Mouse (Mus musculus) liver, embryonic 14.5 days (tissue): ENCODE measurements around the gene Eipr1.

Source experiments
- CTCF ChIP-seq: IDR thresholded peaks from 2 replicates; pipeline ENCODE4 v1.5.1; 2016; ENCODE audit warnings: antibody characterized with exemption, low read depth, control low read depth
- EP300 ChIP-seq: IDR thresholded peaks from 2 replicates; pipeline ENCODE4 v1.6.1; 2016; ENCODE audit warnings: antibody characterized with exemption, low read depth

DNA sequence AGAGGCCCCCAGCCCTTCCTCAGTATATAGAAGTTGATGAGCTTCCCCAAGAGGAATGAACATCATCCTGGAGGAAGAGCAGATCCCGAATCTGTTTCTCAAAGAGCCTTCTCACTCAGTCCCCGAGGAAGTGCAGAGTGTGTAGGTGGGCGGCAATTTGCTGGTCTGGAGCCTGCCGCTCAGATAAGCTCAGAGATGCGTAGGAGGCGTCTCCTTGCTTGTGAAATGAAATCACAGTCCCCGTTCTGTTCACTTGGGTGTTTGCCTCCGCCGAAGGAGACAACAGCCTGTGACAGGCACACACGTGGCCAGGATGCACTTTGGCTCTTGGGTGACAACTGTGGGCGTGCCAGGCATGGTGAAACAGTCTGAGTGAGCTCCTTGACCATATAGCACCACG, 120.7 kb downstream of the Eipr1 start:
- TF ChIP-seq CTCF (no peak), EP300 (no peak)
